Mouse (Mus musculus) mouse trophoblast stem cell (cell line): ENCODE measurements around the gene Rtl8c.
"Not testable (repeated sequence)": the region's sequence is repeated elsewhere in the genome, so short reads cannot be mapped to it uniquely, and the experiment has no call there.

Experiments
- in situ Hi-C, 2 experiments: fragments of 300-500 bp; cut with MseI, MboI; formaldehyde crosslinking; loops; 2 replicates in 1 of 2; 3 replicates in 1 of 2; pipeline ENCODE4 v1.15.1; 2025

The Rtl8c gene

GRCm38 (mm10) chrX:53607242-53608121 lies at the start of gene Rtl8c:
Gene Rtl8c, plus strand, starts transcription at chrX:53608032.
- in situ Hi-C loops, result no loop called here

- in situ Hi-C loops, result no loop called here
Observed at GRCm38 (mm10) chrX:53579311-53579710, 28.5 kb upstream of the Rtl8c start.

- in situ Hi-C loops, result not testable (repeated sequence)
Observed at GRCm38 (mm10) chrX:53581407-53581806, 26.4 kb upstream of the Rtl8c start.

GRCm38 (mm10) chrX:53583404-53583803 lies 24.4 kb upstream of the Rtl8c start:
- in situ Hi-C loops, result not testable (repeated sequence)

DNA sequence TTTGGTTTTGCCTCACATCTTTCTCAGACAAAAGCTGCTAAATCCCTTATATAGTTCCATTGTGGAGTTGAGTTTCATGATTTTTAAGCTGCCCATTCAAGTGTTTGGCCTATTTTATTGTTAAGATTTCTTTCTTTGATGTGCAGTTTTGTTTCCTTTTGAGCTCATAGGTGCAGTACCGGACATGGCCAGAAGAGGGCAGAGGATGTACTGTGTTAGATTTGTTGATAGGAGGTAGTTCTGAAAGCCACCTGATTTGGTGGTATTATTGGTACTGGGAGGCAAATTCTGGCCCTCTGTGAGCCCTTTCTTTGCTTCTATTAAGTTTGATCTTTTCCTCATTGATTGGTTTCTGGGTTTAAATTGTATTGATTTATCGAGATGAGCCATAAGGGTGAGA lies 7.8 kb upstream of the Rtl8c start:
- in situ Hi-C loops, result loop anchor here in 1 of 2 experiments (5.0 kb wide), 1 partner anchor 72 kb away; the partner anchor contains the start of gene Rtl8b

DNA sequence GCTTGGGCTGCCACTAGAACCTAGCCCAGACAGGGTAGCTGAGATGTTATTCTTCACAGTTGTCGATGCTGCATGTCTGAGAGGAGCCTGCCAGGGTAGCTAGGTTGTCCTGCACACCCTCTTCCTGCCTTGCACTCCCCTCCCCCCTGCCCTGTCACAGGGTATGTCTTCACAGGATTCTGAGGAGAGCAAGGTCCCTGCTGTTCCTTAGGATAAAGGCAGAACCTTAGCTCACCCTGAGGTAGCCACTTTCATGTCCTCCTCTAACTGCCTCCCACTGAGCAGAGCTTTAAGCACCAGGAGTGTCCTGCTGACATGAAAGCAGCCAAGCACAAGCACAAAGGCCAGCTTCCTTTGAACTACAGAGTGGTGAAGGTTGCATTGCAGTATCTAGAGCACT lies 1.7 kb upstream of the Rtl8c start:
- in situ Hi-C loops, result not testable (repeated sequence)

GRCm38 (mm10) chrX:53608122-53608813 lies 436 bp downstream of the Rtl8c start:
- in situ Hi-C loops, result no loop called here

DNA sequence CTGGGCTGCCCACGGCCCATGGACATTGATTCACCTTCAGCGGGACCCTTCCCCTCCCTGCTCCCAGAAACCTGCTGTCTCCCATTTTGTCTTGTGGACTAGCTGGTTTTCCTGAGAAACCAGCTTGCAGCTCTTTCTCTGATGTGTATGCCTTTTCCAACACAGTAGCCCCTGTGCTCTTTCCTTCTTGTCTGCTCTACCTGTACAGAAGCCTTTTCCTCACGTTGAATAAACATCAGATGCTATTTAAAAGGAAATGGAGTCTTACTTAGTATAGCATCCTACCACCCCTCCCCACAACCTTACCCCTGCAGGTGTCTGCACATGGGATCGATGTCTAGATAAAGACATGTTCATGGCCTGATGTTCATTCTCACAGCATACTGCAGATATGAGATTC lies 1.0 kb downstream of the Rtl8c start, which contains the start of gene Gm14597:
Gene Gm14597, minus strand, starts transcription at position 101 of the 400 bp plus-strand sequence.
- in situ Hi-C loops, result not testable (repeated sequence)

DNA sequence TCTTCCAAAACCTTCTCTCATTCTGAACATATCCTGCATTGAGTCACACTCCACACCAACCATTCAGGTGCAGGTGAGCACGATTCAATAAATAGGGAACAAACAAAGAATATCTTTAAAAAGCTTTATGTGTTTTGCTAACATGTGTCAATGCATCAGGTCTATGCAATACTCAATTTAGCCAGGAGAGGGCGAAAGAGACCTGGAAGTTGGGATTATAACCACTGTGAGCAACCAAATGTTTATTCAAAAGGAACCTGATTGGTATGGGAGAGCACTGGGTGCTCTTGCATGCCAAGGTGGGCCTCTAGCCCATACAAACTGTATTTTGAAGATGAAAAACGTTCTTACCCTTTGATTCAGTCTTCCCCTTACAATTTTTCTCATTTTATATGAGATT lies 2.7 kb downstream of the Rtl8c start:
- in situ Hi-C loops, result no loop called here

DNA sequence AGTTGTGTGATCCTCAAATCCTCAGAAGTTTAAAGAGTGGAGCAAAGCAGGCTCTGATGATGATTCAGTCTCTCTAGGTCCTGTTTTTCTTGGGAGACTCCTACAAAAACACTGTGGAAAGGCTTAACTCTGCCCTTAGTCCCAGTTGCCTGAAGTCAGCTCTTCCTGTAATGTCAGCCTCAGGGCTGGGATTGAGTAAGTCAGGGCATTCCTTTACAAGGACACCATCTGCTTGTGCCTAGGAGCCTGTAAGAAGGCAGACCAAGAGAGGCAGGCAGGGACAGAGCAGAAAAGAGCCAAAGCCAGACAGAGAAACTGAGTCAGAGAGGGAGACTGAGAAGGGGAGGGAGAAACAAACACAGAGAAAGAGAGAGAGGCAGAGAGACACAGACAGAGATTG lies 3.6 kb downstream of the Rtl8c start:
- in situ Hi-C loops, result not testable (repeated sequence)

- in situ Hi-C loops, result not testable (repeated sequence)
Observed at GRCm38 (mm10) chrX:53638107-53638506, 30.3 kb downstream of the Rtl8c start.

DNA sequence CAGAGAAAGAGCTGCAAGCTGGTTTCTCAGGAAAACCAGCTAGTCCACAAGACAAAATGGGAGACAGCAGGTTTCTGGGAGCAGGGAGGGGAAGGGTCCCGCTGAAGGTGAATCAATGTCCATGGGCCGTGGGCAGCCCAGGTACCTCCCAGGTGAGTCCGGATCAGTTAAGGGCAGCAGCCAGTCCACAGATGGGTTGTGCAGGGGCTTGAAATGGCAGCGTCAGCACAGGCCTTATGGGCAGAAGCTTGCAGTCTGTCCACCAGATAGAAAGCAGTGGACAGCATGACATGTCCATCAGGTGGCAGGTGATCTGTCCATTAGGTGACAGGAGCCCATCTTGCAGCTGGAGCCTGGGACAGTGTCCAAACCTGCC lies 34.8 kb downstream of the Rtl8c start:
- in situ Hi-C loops, result not testable (repeated sequence)

- in situ Hi-C loops, result not testable (repeated sequence)
Observed at GRCm38 (mm10) chrX:53642980-53643961, 35.4 kb downstream of the Rtl8c start, which contains the start of gene Rtl8a. Gene Rtl8a, minus strand, starts transcription at chrX:53643682.

DNA sequence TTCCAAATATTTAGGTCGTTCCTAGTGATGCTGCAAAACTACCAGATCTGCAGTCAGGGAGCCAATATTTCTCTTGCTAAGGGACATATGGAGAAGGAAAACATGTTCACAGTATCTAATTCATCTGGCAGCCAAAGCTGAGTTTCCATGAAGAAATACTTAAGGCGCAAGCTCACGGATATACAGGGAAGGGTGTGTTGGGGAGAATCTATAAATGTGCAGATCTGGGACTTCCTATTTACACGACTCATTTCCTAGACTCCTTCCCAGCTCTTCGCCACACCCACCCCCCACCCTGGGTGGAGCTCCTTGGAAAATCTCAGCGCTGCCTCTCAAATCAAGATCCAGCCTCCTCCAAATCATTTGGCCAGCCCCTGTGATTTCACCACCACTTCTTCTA lies 38.1 kb downstream of the Rtl8c start:
- in situ Hi-C loops, result no loop called here

DNA sequence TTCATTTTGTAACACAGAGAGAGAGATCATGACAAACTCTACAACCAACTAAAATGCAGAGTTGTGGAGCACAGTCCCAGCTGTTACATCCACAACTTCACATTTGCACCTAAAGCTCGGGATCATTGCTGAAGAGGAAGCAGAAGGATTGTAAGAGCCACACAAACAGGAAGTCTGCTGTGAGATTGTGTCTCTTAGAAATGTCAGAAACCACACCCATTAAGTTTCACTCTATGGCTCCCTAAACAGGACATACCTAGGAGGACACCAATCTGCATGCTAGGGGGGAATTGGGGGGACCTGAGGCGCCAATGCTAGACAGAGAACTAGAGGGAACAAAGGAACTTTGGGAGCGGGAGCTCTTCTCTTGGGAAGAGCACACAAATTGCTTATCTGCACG lies 45.1 kb downstream of the Rtl8c start:
- in situ Hi-C loops, result not testable (repeated sequence)
